Mouse (Mus musculus) megakaryocyte, embryonic 14.5 days (primary cell): ENCODE measurements around the gene Cdc34b. TPM values are rescaled to one million over a fixed set of nuclear protein-coding genes. Genes with fewer than 3 reads are reported as not detected.

Source experiments
- H3K27me3 ChIP-seq: replicated peaks from 2 replicates; pipeline ENCODE3; 2012; ENCODE audit warnings: inconsistent platforms
- H3K36me3 ChIP-seq: replicated peaks from 2 replicates; pipeline ENCODE3; 2012; ENCODE audit warnings: low read length, inconsistent platforms, mixed read lengths
- H3K4me1 ChIP-seq: 2 replicates; pipeline ENCODE4 v1.6.1; 2012; ENCODE audit warnings: inconsistent platforms
- H3K4me3 ChIP-seq: replicated peaks from 2 replicates; pipeline ENCODE3; 2012; ENCODE audit warnings: moderate library complexity, mild to moderate bottlenecking, inconsistent platforms
- H3K9me3 ChIP-seq: 2 replicates; pipeline ENCODE4 v1.6.1; 2012; ENCODE audit warnings: inconsistent platforms
- FLI1 ChIP-seq: IDR thresholded peaks from 2 replicates; pipeline ENCODE4 v1.6.1; 2012; ENCODE audit warnings: low read length, inconsistent platforms, mixed read lengths
- GATA1 ChIP-seq: IDR thresholded peaks from 3 replicates; pipeline ENCODE4 v1.6.1; 2012; ENCODE audit warnings: mixed read lengths, low read length, inconsistent platforms, borderline replicate concordance
- polyA plus RNA-seq: library from polyadenylated mRNA; stranded (reverse); fragments of >175 nt; gene quantifications from 2 replicates; pipeline ENCODE4 v1.2.3, GENCODE M21; 2012; ENCODE audit warnings: low replicate concordance; ENCODE audit not compliant: insufficient read depth

Gene Cdc34b
- polyA plus RNA-seq, 1 experiment, result not detected

DNA sequence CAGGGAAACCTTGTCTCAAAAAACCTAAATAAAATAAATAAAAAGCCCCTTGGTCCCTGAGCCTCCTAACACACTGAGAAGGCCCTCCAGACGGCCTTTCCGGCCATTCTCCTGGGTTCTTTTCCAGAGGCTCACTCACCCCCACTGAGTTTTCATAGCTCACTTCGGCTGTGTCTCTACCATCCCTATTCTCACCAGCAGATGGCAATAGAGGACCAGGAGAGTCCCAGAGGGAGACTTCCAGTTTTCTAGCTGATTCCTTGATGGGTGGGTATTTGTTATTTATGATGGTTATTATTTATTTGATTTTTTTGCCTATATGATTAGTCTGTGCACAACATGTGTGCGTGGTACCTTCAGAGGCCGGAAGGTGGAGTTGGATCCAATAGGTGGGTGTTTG, 11.3 kb upstream of the Cdc34b start:
- H3K36me3 ChIP-seq, result no peaks in the 10 kb centered on the region
- H3K9me3 ChIP-seq, result no peaks in the 10 kb centered on the region
- peaks cover 17% of the 10 kb centered on the region for H3K4me1 ChIP-seq
- H3K4me3 ChIP-seq, result no peak overlapping the region
- peaks cover 12% of the 10 kb centered on the region for H3K27me3 ChIP-seq
- no peak for TF ChIP-seq GATA1
- TF ChIP-seq FLI1, result no peak

GRCm38 (mm10) chr11:94731229-94731628, 10.4 kb upstream of the Cdc34b start:
- H3K27me3 ChIP-seq, result peaks cover 12% of the 10 kb centered on the region

GRCm38 (mm10) chr11:94732773-94733172, 8.8 kb upstream of the Cdc34b start:
- Histone ChIP-seq H3K4me3 (peak overlapping the region; percentile 5), H3K9me3 (no peaks in the 10 kb centered on the region), H3K27me3 (peaks cover 22% of the 10 kb centered on the region), H3K36me3 (no peaks in the 10 kb centered on the region), H3K4me1 (peaks cover 3% of the 10 kb centered on the region; the same call in 1 of the 2 replicates)
- TF ChIP-seq GATA1 (no peak), FLI1 (no peak)

More at GRCm38 (mm10) chr11:94731229-94731628, 10.4 kb upstream of the Cdc34b start:
- Histone ChIP-seq H3K9me3 (no peaks in the 10 kb centered on the region), H3K36me3 (no peaks in the 10 kb centered on the region), H3K4me3 (no peak overlapping the region), H3K4me1 (peaks cover 11% of the 10 kb centered on the region)
- TF ChIP-seq FLI1 (no peak), GATA1 (no peak)

- Histone ChIP-seq H3K36me3 (no peaks in the 10 kb centered on the region), H3K9me3 (no peaks in the 10 kb centered on the region), H3K4me1 (no peaks in the 10 kb centered on the region), H3K27me3 (peaks cover 35% of the 10 kb centered on the region), H3K4me3 (no peak overlapping the region)
- TF ChIP-seq FLI1 (no peak), GATA1 (no peak)
These were observed 5.8 kb upstream of the Cdc34b start for GRCm38 (mm10) chr11:94735746-94736145.

GRCm38 (mm10) chr11:94752946-94753713, 11.5 kb downstream of the Cdc34b start:
- Histone ChIP-seq H3K36me3 (no peaks in the 10 kb centered on the region), H3K9me3 (no peaks in the 10 kb centered on the region), H3K27me3 (peaks cover 39% of the 10 kb centered on the region), H3K4me3 (no peak overlapping the region), H3K4me1 (peaks cover 4% of the 10 kb centered on the region; the same call in 1 of the 2 replicates)
- TF ChIP-seq GATA1, result no peak
- no peak for TF ChIP-seq FLI1

- H3K27me3 ChIP-seq, result peaks cover 38% of the 10 kb centered on the region
- H3K36me3 ChIP-seq, result no peaks in the 10 kb centered on the region
- no peaks in the 10 kb centered on the region for H3K4me1 ChIP-seq
- no peak overlapping the region for H3K4me3 ChIP-seq
- no peak for TF ChIP-seq FLI1
- TF ChIP-seq GATA1, result no peak
- peaks cover 9% of the 10 kb centered on the region for H3K9me3 ChIP-seq
These were observed 18.3 kb downstream of the Cdc34b start for GRCm38 (mm10) chr11:94759916-94760315.

GRCm38 (mm10) chr11:94760364-94760763, 18.8 kb downstream of the Cdc34b start:
- H3K4me3 ChIP-seq, result no peak overlapping the region
- TF ChIP-seq GATA1 (no peak), FLI1 (no peak)
- H3K36me3 ChIP-seq, result no peaks in the 10 kb centered on the region
- peaks cover 13% of the 10 kb centered on the region for H3K9me3 ChIP-seq
- peaks cover 34% of the 10 kb centered on the region for H3K27me3 ChIP-seq
- no peaks in the 10 kb centered on the region for H3K4me1 ChIP-seq

DNA sequence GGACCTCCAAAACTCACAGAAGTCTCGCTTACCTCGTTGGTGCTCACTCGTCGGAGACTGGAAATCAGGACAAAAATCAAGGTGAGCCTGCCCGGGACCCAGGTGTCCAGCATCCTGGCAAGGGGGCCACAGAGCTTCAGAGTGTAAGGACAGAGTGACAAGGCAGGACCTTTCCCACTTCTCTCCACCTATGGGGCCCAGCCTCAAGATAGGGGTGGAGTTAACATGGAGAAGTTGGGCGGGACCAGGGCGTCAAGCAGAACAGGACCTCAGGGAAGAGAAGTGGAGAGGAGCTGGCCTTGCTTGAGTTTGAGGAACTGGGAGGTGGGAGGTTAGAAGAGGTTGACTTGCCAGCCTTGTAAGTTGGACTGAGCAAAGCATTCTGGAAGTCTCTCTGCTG, 19.2 kb downstream of the Cdc34b start:
- Histone ChIP-seq H3K36me3 (no peaks in the 10 kb centered on the region), H3K4me3 (no peak overlapping the region), H3K9me3 (peaks cover 15% of the 10 kb centered on the region), H3K4me1 (no peaks in the 10 kb centered on the region), H3K27me3 (peaks cover 30% of the 10 kb centered on the region)
- TF ChIP-seq FLI1, result no peak
- TF ChIP-seq GATA1, result no peak

- TF ChIP-seq FLI1 (no peak), GATA1 (no peak)
- no peak overlapping the region for H3K4me3 ChIP-seq
These were observed 20.7 kb downstream of the Cdc34b start for GRCm38 (mm10) chr11:94762281-94762680.

GRCm38 (mm10) chr11:94762775-94763174, 21.2 kb downstream of the Cdc34b start:
- TF ChIP-seq FLI1 (no peak), GATA1 (no peak)
- peaks cover 15% of the 10 kb centered on the region for H3K27me3 ChIP-seq
- H3K36me3 ChIP-seq, result no peaks in the 10 kb centered on the region
- no peak overlapping the region for H3K4me3 ChIP-seq
- no peaks in the 10 kb centered on the region for H3K4me1 ChIP-seq
- H3K9me3 ChIP-seq, result peaks cover 20% of the 10 kb centered on the region

More at GRCm38 (mm10) chr11:94762281-94762680, 20.7 kb downstream of the Cdc34b start:
- Histone ChIP-seq H3K9me3 (peaks cover 20% of the 10 kb centered on the region), H3K36me3 (no peaks in the 10 kb centered on the region), H3K27me3 (peaks cover 17% of the 10 kb centered on the region), H3K4me1 (no peaks in the 10 kb centered on the region)
